ENCODE assay signal across 20 mouse cellular contexts in the genomic region with DNA sequence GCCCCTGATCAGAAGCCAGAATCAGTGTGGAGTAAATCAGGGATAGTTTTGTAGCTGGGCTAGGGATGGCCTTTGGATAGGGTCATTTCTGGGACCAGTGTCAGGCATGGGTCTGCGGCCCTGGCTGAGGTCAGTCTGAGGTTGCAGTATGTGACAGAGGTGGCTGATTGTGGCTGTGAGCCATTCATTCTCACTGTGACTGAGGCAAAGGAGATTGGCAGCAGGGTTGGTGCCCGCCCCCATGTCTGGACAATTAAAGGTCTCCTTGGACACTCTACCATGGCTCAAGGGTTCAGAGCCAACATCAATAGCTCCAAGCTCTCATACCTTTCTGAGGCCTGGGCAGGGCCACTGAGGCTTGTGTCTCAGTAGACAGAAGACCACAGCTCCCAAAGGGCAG.
"Had no signal": no experiment of that assay in that cellular context is flagged by ENCODE, and none has a peak within 500 bp of the region (broad histone marks: within the 10 kb centered on the region; RNA-seq: fewer than 3 reads in every experiment).

No protein-coding gene starts in this region.

- H3K27me3 ChIP-seq: heart, embryonic 13.5 days; heart, embryonic 15.5 days; hindbrain, embryonic 12.5 days; intestine, embryonic 15.5 days; limb, embryonic 13.5 days; limb, embryonic 15.5 days had no signal

- H3K9me3 ChIP-seq: heart, embryonic 13.5 days; heart, embryonic 15.5 days; hindbrain, embryonic 10.5 days; intestine, embryonic 15.5 days; limb, embryonic 13.5 days; limb, embryonic 15.5 days had no signal

- H3K27ac ChIP-seq: heart, embryonic 13.5 days; heart, embryonic 15.5 days; hindbrain, embryonic 10.5 days; hindbrain, embryonic 12.5 days; hindbrain, embryonic 14.5 days; intestine, embryonic 15.5 days; layer of hippocampus, adult 2 months; left cerebral cortex, adult 2 months; limb, embryonic 13.5 days; limb, embryonic 15.5 days; liver, embryonic 14.5 days had no signal

- H3K36me3 ChIP-seq: heart, embryonic 13.5 days; heart, embryonic 15.5 days; hindbrain, embryonic 10.5 days; hindbrain, embryonic 12.5 days; intestine, embryonic 15.5 days; limb, embryonic 13.5 days; limb, embryonic 15.5 days had no signal

- DNase-seq: gastrocnemius, postnatal 10 days; gastrocnemius, postnatal 25 days; heart, postnatal 4 days; kidney, adult 18-20 months; kidney, adult 8-10 months; kidney, postnatal 10 days; kidney, postnatal 25 days; kidney, postnatal 4 days; lung, adult 18-20 months had no signal

- H3K9ac ChIP-seq: heart, embryonic 13.5 days; heart, embryonic 15.5 days; hindbrain, embryonic 12.5 days; hindbrain, embryonic 14.5 days; intestine, embryonic 15.5 days; limb, embryonic 13.5 days; limb, embryonic 15.5 days; liver, embryonic 14.5 days had no signal

- H3K4me3 ChIP-seq: heart, embryonic 13.5 days; heart, embryonic 15.5 days; hindbrain, embryonic 10.5 days; hindbrain, embryonic 12.5 days; intestine, embryonic 15.5 days; layer of hippocampus, adult 2 months; left cerebral cortex, adult 2 months; limb, embryonic 13.5 days; limb, embryonic 15.5 days had no signal
